Mouse (Mus musculus) right cerebral cortex, postnatal 10 days (tissue): ENCODE results near the gene Pycr2.
A peak's percentile ranks its signal among the peaks of the same experiment; 100 is the strongest.

Experiments
- DNase-seq, 2 experiments: peaks; one replicate each; pipeline ENCODE4 v3.0.0; 2021; ENCODE audit warnings: low spot score in 2 of 2

Pycr2 gene

DNA sequence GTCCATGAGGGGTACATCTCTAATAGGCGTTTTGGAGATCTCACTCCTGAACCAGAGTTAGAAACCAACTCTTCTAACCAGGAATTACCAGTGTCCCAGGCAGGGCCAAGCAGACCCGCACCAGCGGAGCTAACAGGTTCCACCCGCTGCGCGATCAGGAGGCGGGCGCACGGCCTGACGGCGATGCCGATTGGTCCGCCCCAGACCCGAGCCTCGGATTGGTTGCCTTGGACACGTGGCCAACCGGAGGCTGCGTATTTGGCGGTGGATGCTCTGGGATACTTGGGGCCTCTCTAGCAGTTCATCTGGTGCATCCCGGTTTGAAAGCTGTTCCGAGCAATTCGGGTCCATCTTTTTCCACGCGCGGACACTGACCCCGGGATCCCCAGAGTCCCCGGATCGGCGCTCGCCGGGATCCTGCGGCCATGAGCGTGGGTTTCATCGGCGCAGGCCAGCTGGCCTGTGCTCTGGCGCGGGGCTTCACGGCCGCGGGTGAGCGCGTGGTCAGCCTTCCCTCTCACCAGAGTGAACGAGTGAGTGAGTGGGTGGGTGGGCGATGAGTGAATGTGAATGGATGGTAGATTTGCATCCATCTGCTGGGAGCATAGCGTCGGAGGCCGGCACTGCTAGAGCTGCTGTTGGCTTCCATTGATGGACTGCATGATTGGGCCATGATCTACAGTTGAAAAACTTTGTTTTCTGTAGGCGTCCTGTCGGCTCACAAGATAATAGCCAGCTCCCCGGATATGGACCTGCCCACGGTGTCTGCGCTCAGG, at the start of gene Pycr2:
Pycr2 (plus strand) TSS at position 255 of the 776 bp plus-strand sequence.
- peak; percentile 97 to 98 for DNase-seq

DNA sequence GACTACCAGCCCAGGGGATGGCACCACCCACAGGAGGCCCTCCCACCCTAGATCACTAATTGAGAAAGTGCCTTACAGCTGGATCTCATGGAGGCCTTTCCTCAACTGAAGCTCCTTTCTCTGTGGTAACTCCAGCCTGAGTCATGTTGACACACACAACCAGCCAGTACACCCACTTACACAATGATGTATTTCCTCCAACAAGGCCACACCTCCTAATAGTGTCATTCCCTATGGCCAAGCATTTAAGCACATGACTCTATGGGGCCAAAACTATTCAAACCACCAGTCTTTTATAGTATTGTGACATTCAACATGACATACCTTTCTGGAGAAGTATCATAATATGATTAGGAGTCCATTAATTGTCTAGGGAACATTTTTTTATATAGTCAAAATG, 45.3 kb upstream of the Pycr2 start:
- no peak for DNase-seq

DNA sequence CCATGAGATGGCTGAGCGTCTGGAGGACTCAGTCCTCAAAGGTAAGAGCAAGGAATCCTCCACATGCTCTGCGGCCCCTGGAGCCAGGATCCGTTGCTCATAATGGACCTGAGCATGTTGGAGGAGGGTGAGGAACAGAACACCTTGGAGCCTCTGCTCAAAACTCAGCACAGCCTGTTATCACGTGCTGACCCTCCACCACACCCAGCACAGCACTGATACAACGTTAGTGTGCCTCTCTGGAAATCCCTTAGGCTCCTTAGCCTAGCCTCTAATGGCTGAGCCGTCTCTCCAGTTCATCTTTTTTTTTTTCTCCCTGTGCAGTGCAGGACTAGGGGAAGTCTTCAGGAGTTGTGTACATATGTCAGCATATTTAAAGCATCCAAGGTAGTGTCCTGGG, 44.1 kb upstream of the Pycr2 start:
- no peak for DNase-seq

DNA sequence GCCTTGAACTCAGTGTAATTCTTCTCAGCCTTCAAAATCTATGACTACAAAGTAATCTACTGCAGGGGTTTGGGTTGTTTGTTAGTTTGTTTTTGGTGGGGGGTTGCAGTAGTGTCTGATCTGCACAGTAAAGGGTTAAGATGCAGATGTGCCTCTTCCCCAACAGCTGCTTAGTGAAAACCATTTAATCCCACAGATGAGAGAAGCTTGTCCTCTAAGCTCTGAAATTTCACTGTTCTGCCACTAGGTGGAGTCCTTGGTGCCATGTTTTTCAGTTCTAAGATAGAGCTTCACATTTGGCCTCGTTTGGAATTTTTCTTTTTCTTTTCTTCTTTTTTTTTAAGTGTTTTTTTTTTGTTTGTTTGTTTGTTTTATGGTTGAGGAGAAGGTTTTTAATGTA, 40.5 kb upstream of the Pycr2 start:
- peak; percentile 43 to 46 for DNase-seq

DNA sequence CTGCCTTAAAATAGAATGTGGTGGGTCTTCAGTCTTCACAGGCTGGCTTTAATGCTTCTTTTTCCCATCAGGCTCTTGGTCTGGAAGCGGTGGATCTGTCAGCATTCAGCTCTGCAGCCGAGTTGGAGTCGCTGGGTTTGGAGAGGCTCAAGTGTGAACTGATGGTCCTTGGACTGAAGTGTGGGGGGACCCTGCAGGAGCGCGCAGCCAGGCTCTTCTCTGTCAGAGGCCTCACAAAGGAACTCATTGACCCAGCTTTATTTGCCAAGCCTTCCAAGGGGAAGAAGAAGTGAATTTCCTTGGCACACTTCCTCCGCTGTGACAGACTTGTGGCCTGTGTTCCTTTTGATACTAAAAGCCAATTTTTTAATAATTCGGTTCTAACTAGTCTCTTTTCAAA, 38.1 kb upstream of the Pycr2 start:
- DNase-seq = no peak

DNA sequence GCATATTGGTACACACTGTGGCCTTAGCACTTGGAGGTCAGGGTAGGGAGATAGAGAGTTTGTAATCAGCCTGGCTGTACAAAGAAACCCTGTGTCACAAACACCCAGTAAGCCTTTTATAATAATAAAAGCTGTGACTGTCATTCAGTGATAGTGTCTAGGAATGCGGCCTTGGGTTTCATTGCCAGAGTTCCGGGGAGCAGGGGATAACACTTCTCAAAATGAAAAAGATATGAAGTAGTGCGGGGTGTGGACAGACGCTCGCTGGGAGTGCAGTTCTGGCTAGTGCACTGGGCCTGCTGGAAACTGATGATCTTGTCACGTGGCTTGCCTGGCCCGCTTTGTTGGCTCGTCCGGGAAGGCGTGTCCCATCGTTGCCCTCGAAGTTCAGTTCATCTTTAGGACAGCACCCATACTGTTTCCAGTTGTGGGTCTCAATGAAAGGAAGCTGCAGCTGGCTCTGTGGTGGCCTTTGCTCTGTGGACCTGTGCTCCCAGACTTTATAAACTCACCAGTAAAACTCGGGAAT, 33.9 kb upstream of the Pycr2 start:
- DNase-seq = no peak

DNA sequence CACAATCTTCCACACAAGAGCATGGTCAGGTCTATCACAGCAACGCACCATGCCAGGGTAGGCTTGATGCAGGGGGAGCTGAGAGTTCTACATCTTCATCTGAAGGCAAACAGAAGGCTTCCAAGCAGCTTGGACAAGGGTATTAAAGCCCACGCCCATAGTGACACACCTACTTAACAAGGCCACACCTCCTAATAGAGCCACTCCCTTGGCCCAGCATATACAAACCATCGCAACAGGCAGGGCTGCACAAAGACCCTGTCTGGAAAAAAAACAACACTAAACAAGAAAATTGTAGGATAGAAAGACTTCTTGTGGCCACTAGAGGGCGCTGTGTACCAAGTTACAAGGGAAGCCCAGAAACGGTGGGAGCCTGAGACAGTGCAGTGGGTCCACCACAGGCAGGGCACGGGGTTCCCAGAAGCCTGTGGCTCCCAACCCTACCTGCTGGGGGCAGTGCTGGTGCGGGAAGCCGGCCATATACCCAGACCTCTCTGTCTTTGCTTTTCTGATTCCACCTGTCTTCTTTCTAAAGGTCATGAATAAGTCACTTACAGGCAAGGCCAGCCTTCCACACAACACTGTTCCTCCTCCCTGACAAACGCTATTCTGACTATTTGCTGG, 30.1 kb upstream of the Pycr2 start:
- no peak for DNase-seq

DNA sequence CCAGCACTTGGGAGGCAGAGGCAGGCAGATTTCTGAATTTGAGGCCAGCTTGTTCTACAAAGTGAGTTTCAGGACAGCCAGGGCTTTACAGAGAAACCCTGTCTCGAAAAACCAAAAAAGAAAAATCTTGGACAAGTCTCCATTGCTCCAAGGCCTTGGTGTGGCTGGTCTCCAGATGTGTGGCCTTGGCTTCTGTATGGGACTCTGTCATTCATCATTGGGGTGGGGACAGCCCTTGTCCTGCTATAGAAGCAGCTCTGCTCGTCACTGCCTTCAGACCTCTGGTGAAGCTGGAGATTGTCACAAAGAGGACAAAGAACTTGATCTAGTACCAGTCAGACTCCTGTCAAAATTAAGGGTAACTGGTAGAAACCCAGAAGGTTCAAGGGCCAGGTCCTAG, 29.5 kb upstream of the Pycr2 start:
- no peak for DNase-seq

DNA sequence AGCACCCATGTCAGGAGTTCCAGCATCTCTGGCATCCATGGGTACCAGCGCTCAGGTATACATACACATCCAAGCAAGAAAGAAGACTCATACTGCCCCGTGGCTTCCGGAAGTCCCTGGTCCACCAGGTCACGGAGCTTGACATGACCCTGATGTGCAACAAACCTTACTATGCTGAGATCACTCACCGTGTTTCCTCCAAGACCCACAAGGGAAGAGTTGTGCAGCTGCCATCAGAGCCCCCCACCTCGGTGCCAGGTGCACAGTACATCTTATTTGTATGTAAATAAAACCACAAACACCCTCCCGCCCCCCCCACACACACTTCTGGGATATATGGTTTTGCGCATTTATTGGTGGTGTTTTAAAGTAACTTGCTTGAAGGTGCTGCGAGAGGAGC, 29.0 kb upstream of the Pycr2 start:
- DNase-seq = no peak

DNA sequence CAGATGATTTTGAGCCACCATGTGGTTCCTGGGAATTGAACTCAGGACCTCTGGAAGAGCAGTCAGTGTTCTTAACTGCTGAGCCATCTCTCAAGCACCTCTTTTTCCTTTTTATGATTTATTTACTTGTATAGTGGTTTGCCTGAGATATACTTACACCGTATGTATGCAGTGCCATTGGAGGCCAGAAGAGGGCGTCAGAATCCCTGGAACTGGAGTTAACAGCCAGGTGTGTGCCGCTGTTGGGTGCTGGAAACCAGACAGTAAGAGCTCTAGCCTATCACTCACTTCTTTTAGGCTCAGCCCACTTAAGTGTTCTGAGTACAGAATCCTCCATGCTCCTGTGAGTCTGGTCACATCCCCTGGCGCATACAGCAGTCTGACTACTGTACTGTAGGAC, 26.6 kb upstream of the Pycr2 start:
- no peak for DNase-seq

DNA sequence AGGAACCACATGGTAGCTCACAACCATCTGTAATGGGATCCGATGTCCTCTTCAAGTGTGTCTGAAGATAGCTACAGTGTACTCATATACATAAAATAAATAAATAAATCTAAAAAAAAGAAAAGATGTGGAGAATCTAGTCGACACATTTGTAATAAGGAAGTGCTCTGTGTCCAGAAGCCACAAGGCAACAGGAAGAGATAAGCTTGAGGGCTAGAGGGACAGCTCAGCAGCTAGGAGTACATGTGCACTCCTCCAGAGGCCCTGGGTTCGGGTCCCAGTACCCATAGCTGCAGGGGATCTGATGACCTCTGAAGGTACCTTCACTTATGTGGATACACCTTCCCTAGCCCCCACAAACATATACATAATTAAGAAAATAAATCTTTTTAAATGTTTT, 22.3 kb upstream of the Pycr2 start:
- no peak for DNase-seq

DNA sequence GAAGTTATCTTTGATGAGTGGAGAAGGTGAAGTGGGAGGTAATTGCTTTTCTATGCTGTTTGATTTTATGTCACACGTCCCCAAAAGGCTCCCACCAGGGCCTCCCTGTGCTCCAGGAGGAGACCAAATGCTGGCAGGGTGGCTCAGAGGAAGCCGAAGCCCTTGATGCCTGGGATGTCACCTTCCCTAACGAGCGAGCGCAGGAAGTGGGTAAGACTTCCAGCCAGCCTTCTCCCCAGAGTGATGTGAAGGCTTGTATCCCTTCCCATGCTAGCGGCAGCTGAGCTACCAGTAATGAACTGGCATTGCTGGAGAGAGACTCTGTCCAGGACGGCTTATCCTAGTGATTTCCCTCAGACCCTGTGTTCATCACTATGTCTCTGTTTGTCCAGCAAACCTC, 20.4 kb upstream of the Pycr2 start:
- no peak for DNase-seq

DNA sequence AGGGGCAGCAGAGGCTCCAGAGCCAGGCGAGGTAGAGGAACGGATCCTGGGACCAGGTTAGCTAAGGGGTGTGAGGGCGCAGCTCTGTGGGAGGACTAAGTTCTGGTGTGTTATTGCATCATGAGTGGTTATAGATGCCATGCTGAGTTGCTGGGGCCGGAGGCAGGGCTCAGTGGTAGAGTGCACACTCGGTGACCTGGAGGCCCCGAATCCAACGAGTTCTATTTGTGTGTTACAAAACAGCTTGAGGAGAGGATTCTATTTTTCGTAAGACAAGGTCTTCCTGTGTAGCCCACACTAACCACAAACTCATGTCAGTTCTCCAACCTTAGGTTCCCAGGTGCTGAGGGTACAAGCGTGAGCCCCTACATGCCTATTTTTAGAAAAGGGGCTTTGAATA, 19.6 kb upstream of the Pycr2 start:
- DNase-seq = no peak

DNA sequence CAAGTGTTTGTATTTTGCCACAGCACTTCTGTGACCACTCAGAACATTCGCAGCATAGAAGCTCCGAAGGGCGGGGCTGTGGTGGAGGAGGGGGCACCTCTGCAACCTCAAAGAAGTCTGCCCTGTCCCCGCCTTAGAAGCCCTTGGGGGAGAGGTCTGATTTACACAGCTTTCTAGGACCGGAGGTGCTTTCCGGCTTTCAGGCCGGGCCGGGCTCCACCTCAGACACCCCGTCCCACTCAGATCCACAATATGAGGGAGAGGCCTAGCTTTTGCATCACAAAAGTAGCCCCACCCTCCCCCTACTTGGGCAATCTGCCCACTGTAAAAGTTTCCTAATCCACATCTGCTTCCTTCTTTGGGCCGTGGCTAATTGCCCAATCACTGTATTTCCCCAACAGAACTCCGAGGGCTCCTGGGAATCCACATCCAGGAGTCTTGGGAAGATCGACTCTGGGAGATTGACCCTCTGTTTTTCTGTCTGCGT, 15.5 kb upstream of the Pycr2 start:
- DNase-seq = peak in 1 of 2 experiments; percentile 42

DNA sequence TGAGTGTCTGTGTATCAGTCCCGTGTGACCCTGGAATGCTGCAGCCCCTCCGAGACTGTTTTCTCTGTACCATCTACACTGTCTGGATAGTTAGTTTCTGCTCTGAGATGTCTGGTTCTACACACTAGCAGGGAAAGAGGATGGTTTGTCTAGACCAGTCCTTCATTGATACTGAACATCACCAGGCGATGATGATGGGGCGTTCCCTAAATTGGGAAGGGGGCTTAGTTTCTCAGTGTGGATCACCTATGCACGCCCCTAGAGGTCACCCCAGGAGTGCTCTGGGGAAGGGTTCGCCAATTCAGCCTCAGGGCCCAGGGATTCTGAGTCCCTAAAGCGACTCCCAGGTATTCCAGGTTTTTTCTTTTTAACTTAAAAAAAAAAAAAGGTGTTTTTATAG, 14.9 kb upstream of the Pycr2 start:
- no peak for DNase-seq

DNA sequence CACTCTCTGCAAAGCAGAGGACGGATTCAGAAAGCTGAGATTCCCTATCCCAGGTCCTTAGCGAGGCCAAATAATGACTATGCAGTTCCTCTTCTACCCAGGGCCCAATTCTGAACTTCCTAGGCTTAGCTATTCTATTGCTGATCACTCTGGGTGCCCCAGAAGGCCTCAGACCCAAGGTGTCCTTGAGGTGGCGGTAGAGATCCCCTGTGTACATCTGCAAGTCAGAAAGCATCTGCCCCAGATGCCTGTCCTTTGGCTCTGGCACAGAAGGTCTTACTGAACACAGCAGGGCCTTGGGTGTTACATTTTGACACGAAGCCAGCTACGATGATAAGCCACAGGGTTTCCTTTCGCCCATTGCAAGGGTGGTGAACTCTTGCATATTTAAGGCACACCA, 14.3 kb upstream of the Pycr2 start:
- no peak for DNase-seq

DNA sequence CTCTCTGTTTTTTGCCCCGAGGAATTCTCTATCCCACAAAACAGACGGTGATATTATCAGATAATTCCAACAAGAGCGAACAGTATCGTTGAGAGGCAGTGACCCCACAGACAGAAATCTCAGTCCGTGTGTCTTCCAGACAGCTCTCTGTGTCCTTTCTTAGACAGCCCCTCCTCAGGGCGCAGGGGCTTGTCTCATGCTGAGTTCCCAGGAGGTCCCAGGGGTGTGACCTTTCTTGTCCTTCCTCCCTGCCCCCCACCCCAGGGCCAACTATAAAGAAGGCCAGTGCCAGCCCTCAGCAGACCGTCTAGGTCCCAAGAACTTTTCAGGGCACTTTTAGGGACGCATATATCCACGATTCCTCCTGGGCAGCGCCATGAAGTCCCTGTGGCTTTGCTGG, 11.3 kb upstream of the Pycr2 start, which contains the start of gene Lefty2:
Lefty2 (plus strand) TSS at position 301 of the 400 bp plus-strand sequence.
- DNase-seq = no peak

DNA sequence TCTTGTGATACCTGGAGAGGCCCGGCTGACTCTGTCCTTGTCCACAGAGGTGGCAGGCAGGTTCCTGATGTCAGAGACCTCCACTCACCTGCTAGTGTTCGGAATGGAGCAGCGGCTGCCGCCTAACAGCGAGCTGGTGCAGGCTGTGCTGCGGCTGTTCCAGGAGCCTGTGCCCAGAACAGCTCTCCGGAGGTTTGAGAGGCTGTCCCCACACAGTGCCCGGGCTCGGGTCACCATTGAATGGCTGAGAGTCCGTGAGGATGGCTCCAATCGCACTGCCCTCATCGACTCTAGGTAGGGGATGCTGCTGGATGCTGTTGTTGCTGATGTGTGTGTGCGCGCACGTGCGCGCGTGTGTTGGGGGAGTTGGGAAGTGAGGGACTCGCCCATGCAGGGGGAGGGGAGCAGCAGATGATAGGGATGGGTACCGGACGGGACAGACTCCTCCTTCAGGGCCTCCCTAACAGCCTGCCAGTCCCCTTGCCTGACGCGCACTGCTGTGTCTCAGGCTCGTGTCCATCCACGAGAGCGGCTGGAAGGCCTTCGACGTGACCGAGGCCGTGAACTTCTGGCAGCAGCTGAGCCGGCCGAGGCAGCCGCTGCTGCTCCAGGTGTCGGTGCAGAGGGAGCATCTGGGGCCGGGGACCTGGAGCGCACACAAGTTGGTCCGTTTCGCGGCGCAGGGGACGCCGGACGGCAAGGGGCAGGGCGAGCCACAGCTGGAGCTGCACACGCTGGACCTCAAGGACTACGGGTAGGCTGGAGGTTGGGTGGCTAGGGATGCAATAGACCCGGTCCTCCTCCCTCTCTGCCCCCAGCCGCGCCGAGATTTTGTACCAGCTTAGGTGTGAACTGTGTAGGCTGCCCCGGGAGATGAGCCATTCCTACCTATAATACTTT, 9.8 kb upstream of the Pycr2 start:
- peak in 1 of 2 experiments; percentile 59 for DNase-seq

DNA sequence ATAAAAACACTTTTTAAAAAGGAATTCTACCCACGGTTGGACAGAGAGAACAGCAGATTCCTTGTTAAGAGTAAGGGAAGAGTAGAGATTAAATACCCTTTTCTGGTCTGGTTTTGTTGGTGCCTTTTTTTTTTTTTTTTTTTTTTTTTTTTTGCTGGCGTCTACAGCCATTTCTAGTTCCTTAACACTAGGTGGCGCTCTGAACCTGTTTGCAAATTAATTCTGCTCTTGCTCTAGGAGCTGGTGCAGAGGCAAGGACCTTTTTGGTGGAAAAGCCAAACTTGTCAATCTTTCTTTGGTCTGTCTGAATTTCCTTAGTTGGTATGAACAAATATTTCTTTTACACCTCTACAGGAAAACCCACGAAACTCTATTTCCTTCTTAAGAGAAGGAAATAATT, 3.0 kb upstream of the Pycr2 start:
- DNase-seq = peak in 1 of 2 experiments; percentile 51

DNA sequence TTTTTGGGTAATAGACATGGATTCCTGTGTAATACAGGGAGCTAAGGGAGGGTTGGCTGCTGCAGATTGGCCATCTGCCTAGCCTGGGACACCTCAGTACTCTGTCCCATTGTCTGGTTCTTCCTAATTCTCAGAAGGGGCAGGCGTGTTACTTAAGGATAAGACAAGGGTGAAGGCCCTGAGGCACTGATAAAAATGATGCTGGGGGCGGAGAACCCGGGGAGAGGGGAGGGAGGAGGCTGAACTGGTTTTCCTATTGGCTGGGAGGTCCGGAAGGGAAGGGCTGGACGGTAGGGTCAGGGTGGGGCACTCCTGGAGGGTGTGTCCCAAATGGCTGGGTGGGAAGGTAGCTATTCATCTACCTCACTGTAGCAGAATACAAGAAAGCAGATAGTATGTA, 1.2 kb upstream of the Pycr2 start:
- DNase-seq = no peak

DNA sequence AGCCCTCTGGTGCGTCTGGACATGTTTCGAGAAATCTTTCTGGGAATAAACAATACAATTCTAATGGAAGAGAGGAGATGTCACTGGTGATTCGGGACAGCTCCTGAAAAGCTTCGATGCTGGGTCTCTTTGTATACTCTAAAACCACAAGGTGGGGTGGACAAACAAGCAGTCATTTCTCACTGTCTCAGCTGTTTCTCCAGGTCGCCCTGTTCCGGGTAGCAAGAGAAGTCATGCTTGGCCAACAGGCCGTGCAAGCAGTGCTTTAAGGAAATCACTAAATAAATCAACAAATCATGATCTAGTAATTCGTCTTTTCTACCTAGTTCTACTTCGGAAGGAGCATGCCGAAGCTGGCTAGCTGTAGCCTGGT, 441 bp upstream of the Pycr2 start:
- no peak for DNase-seq

DNA sequence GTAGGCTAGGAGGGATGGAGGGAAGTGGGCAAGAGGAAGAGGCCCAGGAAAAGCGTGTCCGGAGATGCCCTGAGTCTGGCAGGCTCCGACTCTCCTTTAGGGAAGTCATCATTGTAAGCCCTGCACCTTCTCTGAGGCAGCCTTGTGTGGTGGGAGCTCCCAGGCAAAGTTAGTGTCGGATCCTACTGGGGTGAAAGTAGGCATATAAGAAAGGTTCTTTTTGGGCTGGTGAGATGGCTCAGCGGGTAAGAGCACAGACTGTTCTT, 655 bp downstream of the Pycr2 start:
- peak in 1 of 2 experiments; percentile 22 for DNase-seq
